In the genomic region with DNA sequence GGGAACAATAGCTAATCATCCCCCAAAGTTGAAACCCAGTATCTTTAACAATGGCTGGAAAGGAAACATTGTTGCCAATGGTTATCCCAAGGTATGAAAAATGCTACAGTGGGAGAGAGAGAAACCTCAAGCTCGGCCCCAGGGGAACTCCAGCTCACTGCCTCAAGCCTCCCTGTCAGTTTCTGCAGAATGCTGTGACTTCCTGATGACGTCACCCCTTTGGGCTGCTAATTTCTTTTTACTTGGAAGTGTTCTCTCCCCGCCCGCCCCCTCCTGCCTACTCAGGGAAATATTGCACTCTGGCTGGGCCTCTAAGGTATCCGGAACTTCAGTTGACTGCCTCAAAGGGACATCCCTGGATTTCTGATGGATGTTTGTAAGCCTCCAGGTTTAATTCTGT, we compare ENCODE assay signal across 13 mouse cellular contexts. TPM values are rescaled to one million over a fixed set of nuclear protein-coding genes. Genes with fewer than 3 reads are reported as not detected.
DNase-seq lines count a peak whose midpoint lies in the region; ATAC-seq and TF ChIP-seq lines count a peak whose summit lies in the region.
"Had no signal": no experiment of that assay in that cellular context is flagged by ENCODE, and none has a peak within 500 bp of the region (broad histone marks: within the 10 kb centered on the region; RNA-seq: fewer than 3 reads in every experiment).

No protein-coding gene starts in this region.

- TF ChIP-seq POLR2A in heart, adult 2 months (IDR thresholded peaks at IDR 0.05; ENCODE audit: insufficient read depth, low read depth, low read length): no peak

- POLR2A ChIA-PET in Patski (lab: Charles Lee): interaction anchor here (0.6 to 3.4 kb wide), 3 partner anchors 30 to 45 kb away, joined by 3 to 17 read pairs (median 3); partner anchors contain the start of gene Mettl27

- no peak overlapping the region for H3K9ac ChIP-seq in heart, adult 2 months (ENCODE audit: low read depth, low read length)
- H3K9ac ChIP-seq in hindbrain, embryonic 12.5 days: no peak overlapping the region
- H3K9ac ChIP-seq: forebrain, postnatal 0 days; heart, embryonic 13.5 days; limb, embryonic 15.5 days; neural tube, embryonic 12.5 days had no signal

- CTCF ChIA-PET in Patski (lab: Charles Lee): interaction anchor here (0.7 to 9.8 kb wide), 5 partner anchors 29 to 55 kb away, joined by 4 to 101 read pairs (median 5); partner anchors contain the start of genes Cldn13, Mettl27 and Tmem270

- H3K9me3 ChIP-seq in heart, embryonic 10.5 days: no peaks in the 10 kb centered on the region
- no peaks in the 10 kb centered on the region for H3K9me3 ChIP-seq in hindbrain, embryonic 12.5 days (replicated peaks)
- H3K9me3 ChIP-seq: heart, embryonic 13.5 days; limb, embryonic 15.5 days; neural tube, embryonic 12.5 days had no signal

- no peak for TF ChIP-seq EP300 in heart, adult 2 months (IDR thresholded peaks at IDR 0.05; ENCODE audit: insufficient read depth, low read depth, low read length)

- no peaks in the 10 kb centered on the region for H3K79me2 ChIP-seq in heart, adult 2 months (replicated peaks; ENCODE audit: control insufficient read depth, insufficient read depth, low read length)

- in situ Hi-C loops in Patski (cut with MboI; ENCODE audit: low pct_unique_long_range_greater_than_20kb): loop anchor here (5.0 kb wide), 1 partner anchor 211 kb away; no protein-coding TSS in a partner anchor

- ATAC-seq in Patski: peak; percentile 48
- ATAC-seq in inflammation-experienced regulatory T-cells, adult 6 months: no peak
- ATAC-seq in hindbrain, embryonic 12.5 days (ENCODE audit: low FRiP score): no peak
- ATAC-seq: forebrain, postnatal 0 days had no signal

- no peaks in the 10 kb centered on the region for H3K27me3 ChIP-seq in heart, adult 2 months (ENCODE audit: control insufficient read depth, insufficient read depth, low read length)
- peaks cover 19% of the 10 kb centered on the region for H3K27me3 ChIP-seq in heart, embryonic 10.5 days (ENCODE audit: insufficient read depth, poor library complexity, severe bottlenecking)
- H3K27me3 ChIP-seq in Patski: no peaks in the 10 kb centered on the region
- peaks cover 3% of the 10 kb centered on the region; the same call in 1 of the 2 replicates for H3K27me3 ChIP-seq in hindbrain, embryonic 12.5 days
- H3K27me3 ChIP-seq: limb, embryonic 15.5 days had no signal

- no peak overlapping the region for H3K4me2 ChIP-seq in hindbrain, embryonic 12.5 days (replicated peaks)
- H3K4me2 ChIP-seq: heart, embryonic 13.5 days; limb, embryonic 15.5 days; neural tube, embryonic 12.5 days had no signal

- peak; percentile 32 for TF ChIP-seq CTCF in heart, adult 2 months (IDR thresholded peaks at IDR 0.05)
- TF ChIP-seq CTCF in Patski (IDR thresholded peaks at IDR 0.05): no peak

- H3K36me3 ChIP-seq in heart, adult 2 months (ENCODE audit: control insufficient read depth, insufficient read depth, low read length): no peaks in the 10 kb centered on the region
- no peaks in the 10 kb centered on the region for H3K36me3 ChIP-seq in heart, embryonic 10.5 days
- H3K36me3 ChIP-seq in hindbrain, embryonic 12.5 days: no peaks in the 10 kb centered on the region
- H3K36me3 ChIP-seq: heart, embryonic 13.5 days; limb, embryonic 15.5 days; neural tube, embryonic 12.5 days had no signal

- DNase-seq in heart, adult 2 months: peak; percentile 31 to 48
- no peak for DNase-seq in heart, embryonic 10.5 days (ENCODE audit: low spot score)
- DNase-seq in 416B (ENCODE audit: low read depth): peak; percentile 61
- DNase-seq in Patski (ENCODE audit: low read depth, low spot score): peak; percentile 82
- peak; percentile 55 to 69 for DNase-seq in kidney, postnatal 36 days
- DNase-seq in layer of hippocampus, adult 8-10 months (ENCODE audit: low spot score in 2 of 2): no peak
- DNase-seq: forebrain, postnatal 0 days had no signal

- H3K4me1 ChIP-seq in heart, adult 2 months (ENCODE audit: control insufficient read depth, insufficient read depth, low read length): peaks cover 4% of the 10 kb centered on the region
- peaks cover 19% of the 10 kb centered on the region for H3K4me1 ChIP-seq in heart, embryonic 10.5 days
- peaks cover 8% of the 10 kb centered on the region for H3K4me1 ChIP-seq in hindbrain, embryonic 12.5 days
- H3K4me1 ChIP-seq: neural tube, embryonic 12.5 days had no signal

- 35% methylated on average over 5 of the region's 5 CpGs for WGBS in heart, adult 2 months
- 20% methylated on average over 5 of the region's 5 CpGs for WGBS in heart, embryonic 10.5 days
- whole genome bisulfite sequencing in hindbrain, embryonic 12.5 days: 39% methylated on average over 5 of the region's 5 CpGs

- H3K4me3 ChIP-seq in heart, adult 2 months: no peak overlapping the region
- H3K4me3 ChIP-seq in heart, embryonic 10.5 days: no peak overlapping the region
- H3K4me3 ChIP-seq in hindbrain, embryonic 12.5 days: no peak overlapping the region
- H3K4me3 ChIP-seq: heart, embryonic 13.5 days; limb, embryonic 15.5 days; neural tube, embryonic 12.5 days had no signal

- intact Hi-C loops in heart, adult 2 months (cut with DNase I): no loop called here

- H3K27ac ChIP-seq in heart, adult 2 months: no peak overlapping the region
- no peak overlapping the region for H3K27ac ChIP-seq in heart, embryonic 10.5 days
- no peak overlapping the region for H3K27ac ChIP-seq in hindbrain, embryonic 12.5 days
- H3K27ac ChIP-seq: heart, embryonic 13.5 days; limb, embryonic 15.5 days; neural tube, embryonic 12.5 days had no signal

RNA-seq across cellular contexts. Expression of gene Cldn4, which starts 16.8 kb away (rescaled TPM):
- not detected for total RNA-seq in heart, adult 2 months (2021)
- polyA plus RNA-seq in heart, adult 2 months (2012; rRNA removed): 0.68 TPM in 1 of 2 replicates, not detected in the other
- polyA plus RNA-seq in heart, embryonic 10.5 days (2016; fragmentation: Nextera tagmentation; extraction: Ambion mirVana): 2.8 and 6.9 TPM in 2 replicates
- polyA plus RNA-seq in Patski (2021): 0.09 TPM
- not detected for total RNA-seq in layer of hippocampus, adult 8-10 months (2022)
- not detected for polyA plus RNA-seq in inflammation-experienced regulatory T-cells, adult 6 months (2017; shearing (Covaris generic))
- 4.2 and 6.1 TPM in 2 replicates for polyA plus RNA-seq in hindbrain, embryonic 12.5 days (2016; fragmentation: Nextera tagmentation; extraction: Ambion mirVana)
- total RNA-seq: common myeloid progenitor, adult 5-6 weeks; forebrain, postnatal 0 days had no signal
- polyA plus RNA-seq: forebrain, postnatal 0 days had no signal

RNA-seq across cellular contexts. Expression of gene Cldn3, which starts 22.5 kb away (rescaled TPM):
- total RNA-seq in heart, adult 2 months (2021): under 1 TPM in 1 of 2 experiments, not detected in 1; 0.26 TPM
- 0.12 and 6.8 TPM in 2 replicates for polyA plus RNA-seq in heart, adult 2 months (2012; rRNA removed)
- polyA plus RNA-seq in heart, embryonic 10.5 days (2016; fragmentation: Nextera tagmentation; extraction: Ambion mirVana): 2.7 and 10.2 TPM in 2 replicates
- not detected for polyA plus RNA-seq in Patski (2021)
- under 1 TPM; 0.61 to 0.87 (median 0.81) TPM for total RNA-seq in layer of hippocampus, adult 8-10 months (2022)
- not detected for polyA plus RNA-seq in inflammation-experienced regulatory T-cells, adult 6 months (2017; shearing (Covaris generic))
- 8.2 and 18.3 TPM in 2 replicates for polyA plus RNA-seq in hindbrain, embryonic 12.5 days (2016; fragmentation: Nextera tagmentation; extraction: Ambion mirVana)
- total RNA-seq: common myeloid progenitor, adult 5-6 weeks had no signal

RNA-seq across cellular contexts. Expression of gene Mettl27, which starts 31.4 kb away (rescaled TPM):
- total RNA-seq in heart, adult 2 months (2021): 1 to 10 TPM; 4.1 to 6.7 TPM
- 2.8 TPM in 2 replicates for polyA plus RNA-seq in heart, adult 2 months (2012; rRNA removed)
- polyA plus RNA-seq in heart, embryonic 10.5 days (2016; fragmentation: Nextera tagmentation; extraction: Ambion mirVana): 8.8 and 12.1 TPM in 2 replicates
- polyA plus RNA-seq in Patski (2021): 27.5 TPM
- 10 to 100 TPM in 2 of 4 experiments, 1 to 10 TPM in 2; 8.0 to 13.5 (median 10.8) TPM for total RNA-seq in layer of hippocampus, adult 8-10 months (2022)
- polyA plus RNA-seq in inflammation-experienced regulatory T-cells, adult 6 months (2017; shearing (Covaris generic)): 10 to 100 TPM in 2 of 3 experiments, 1 to 10 TPM in 1; 6.3 to 17.2 (median 12.0) TPM
- polyA plus RNA-seq in hindbrain, embryonic 12.5 days (2016; fragmentation: Nextera tagmentation; extraction: Ambion mirVana): 10.4 and 10.5 TPM in 2 replicates

RNA-seq across cellular contexts. Expression of gene Abhd11, which starts 45.4 kb away (rescaled TPM):
- 10 to 100 TPM; 56.9 to 64.5 TPM for total RNA-seq in heart, adult 2 months (2021)
- polyA plus RNA-seq in heart, adult 2 months (2012; rRNA removed): 90.2 and 110 TPM in 2 replicates
- polyA plus RNA-seq in heart, embryonic 10.5 days (2016; fragmentation: Nextera tagmentation; extraction: Ambion mirVana): 57.8 and 63.7 TPM in 2 replicates
- 82.8 TPM for polyA plus RNA-seq in Patski (2021)
- total RNA-seq in layer of hippocampus, adult 8-10 months (2022): 10 to 100 TPM; 30.3 to 35.3 (median 33.6) TPM
- polyA plus RNA-seq in inflammation-experienced regulatory T-cells, adult 6 months (2017; shearing (Covaris generic)): 10 to 100 TPM; 26.7 to 80.0 (median 60.4) TPM
- polyA plus RNA-seq in hindbrain, embryonic 12.5 days (2016; fragmentation: Nextera tagmentation; extraction: Ambion mirVana): 47.4 and 51.0 TPM in 2 replicates

RNA-seq across cellular contexts. Expression of gene Cldn13, which starts 48.2 kb away (rescaled TPM):
- not detected for total RNA-seq in heart, adult 2 months (2021)
- 0.10 TPM in 1 of 2 replicates, not detected in the other for polyA plus RNA-seq in heart, adult 2 months (2012; rRNA removed)
- polyA plus RNA-seq in heart, embryonic 10.5 days (2016; fragmentation: Nextera tagmentation; extraction: Ambion mirVana): 6.1 and 8.5 TPM in 2 replicates
- not detected for polyA plus RNA-seq in Patski (2021)
- total RNA-seq in layer of hippocampus, adult 8-10 months (2022): not detected
- polyA plus RNA-seq in inflammation-experienced regulatory T-cells, adult 6 months (2017; shearing (Covaris generic)): not detected
- polyA plus RNA-seq in hindbrain, embryonic 12.5 days (2016; fragmentation: Nextera tagmentation; extraction: Ambion mirVana): 2.4 and 2.6 TPM in 2 replicates
- total RNA-seq: forebrain, postnatal 0 days had no signal
- polyA plus RNA-seq: forebrain, postnatal 0 days had no signal

Comparison
In these comparisons a context has a peak if more than half of its experiments do, and no peak if none do; other contexts are left out.
1. DNase-seq: peak in heart, adult 2 months (2 of 2), 416B (single experiment), Patski (single experiment) and kidney, postnatal 36 days (2 of 2); none in heart, embryonic 10.5 days (single experiment) and layer of hippocampus, adult 8-10 months (0 of 2).